Mouse (Mus musculus) liver, postnatal 0 days (tissue): ENCODE data around the gene Olfr20.

Source experiments
- CTCF ChIP-seq: sonication (generic); IDR thresholded peaks from 2 replicates; pipeline ENCODE4 v1.5.1; 2016; ENCODE audit warnings: antibody characterized with exemption, low read depth
- EP300 ChIP-seq: IDR thresholded peaks from 2 replicates; pipeline ENCODE4 v1.6.1; 2016; ENCODE audit warnings: antibody characterized with exemption, low read depth, mild to moderate bottlenecking

DNA sequence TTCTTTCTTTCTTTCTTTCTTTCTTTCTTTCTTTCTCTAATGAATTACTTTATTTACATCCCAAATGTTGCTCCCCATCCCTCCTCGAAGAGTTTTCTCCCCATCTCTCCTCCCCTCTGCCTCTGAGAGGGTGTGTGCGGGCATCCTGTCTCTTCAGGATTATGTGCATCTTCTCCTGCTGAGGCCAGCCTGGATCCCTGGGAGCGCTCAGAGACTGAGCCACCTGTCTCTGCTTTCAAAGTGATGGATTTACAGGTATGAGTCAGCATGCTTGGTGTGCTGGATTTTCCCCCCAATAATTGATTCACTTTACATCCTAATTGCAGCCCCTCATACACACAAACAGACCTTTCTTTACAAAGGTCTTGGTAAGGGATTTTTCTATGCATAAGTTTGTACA, 34.6 kb upstream of the Olfr20 start:
- TF ChIP-seq CTCF (no peak), EP300 (no peak)
